Mouse (Mus musculus) heart, postnatal 0 days (tissue): Measurements from ENCODE around the gene Prmt8. TPM values are rescaled to one million over a fixed set of nuclear protein-coding genes. Genes with fewer than 3 reads are reported as not detected.
A peak's percentile ranks its signal among the peaks of the same experiment; 100 is the strongest.

Experiments used
- ATAC-seq: fragments of 200-750 bp; cut with Nextera tagmentation; 2 replicates; pipeline ENCODE4 v1.8.0; 2017; ENCODE audit warnings: low read depth, moderate number of reproducible peaks, moderate library complexity; ENCODE audit not compliant: insufficient read depth
- DNase-seq: peaks from one replicate; pipeline ENCODE4 v3.0.0-alpha.2; 2016; ENCODE audit warnings: low spot score
- H3K27ac ChIP-seq: fragments of 300-500 bp; sonication (generic); 2 replicates; pipeline ENCODE4 v1.5.1; 2014; ENCODE audit warnings: low read depth, mild to moderate bottlenecking
- H3K27me3 ChIP-seq: fragments of 300-500 bp; sonication (generic); 2 replicates; pipeline ENCODE4 v1.6.1; 2014; ENCODE audit warnings: low read length, mixed read lengths; ENCODE audit not compliant: control insufficient read depth, insufficient read depth
- H3K36me3 ChIP-seq: fragments of 300-500 bp; sonication (generic); replicated peaks from 2 replicates; pipeline ENCODE4 v1.6.1; 2014; ENCODE audit warnings: low read length, mixed read lengths; ENCODE audit not compliant: control insufficient read depth, insufficient read depth
- H3K4me1 ChIP-seq: fragments of 300-500 bp; sonication (generic); 2 replicates; pipeline ENCODE4 v1.6.1; 2014; ENCODE audit warnings: antibody characterized with exemption; ENCODE audit not compliant: control insufficient read depth, insufficient read depth
- H3K4me2 ChIP-seq: fragments of 300-500 bp; sonication (generic); 2 replicates; pipeline ENCODE4 v1.6.1; 2014; ENCODE audit warnings: low read depth, mild to moderate bottlenecking, low read length, moderate library complexity
- H3K4me3 ChIP-seq: fragments of 300-500 bp; sonication (generic); 2 replicates; pipeline ENCODE4 v1.5.1; 2014; ENCODE audit warnings: low read depth, low read length
- H3K9ac ChIP-seq: fragments of 300-500 bp; sonication (generic); replicated peaks from 2 replicates; pipeline ENCODE4 v1.6.1; 2014; ENCODE audit warnings: low read depth, low read length, mixed read lengths
- H3K9me3 ChIP-seq: fragments of 300-500 bp; sonication (generic); replicated peaks from 2 replicates; pipeline ENCODE4 v1.6.1; 2016; ENCODE audit warnings: low read length; ENCODE audit not compliant: control insufficient read depth
- CTCF ChIP-seq: IDR thresholded peaks from 2 replicates; pipeline ENCODE4 v1.5.1; 2016; ENCODE audit warnings: antibody characterized with exemption, control low read depth, low read depth
- EP300 ChIP-seq: IDR thresholded peaks from 2 replicates; pipeline ENCODE4 v1.6.1; 2016; ENCODE audit warnings: antibody characterized with exemption, low read depth
- WGBS: fragments of 180-500 bp; shearing (Covaris S2); extraction: QIAGEN DNeasy Blood & Tissue Kit; methylation state at CpG from one replicate; pipeline ENCODE4 v1.1.7; 2014; 5-methylcytosine and 5-hydroxymethylcytosine counted together
- polyA plus RNA-seq: library from polyadenylated mRNA; unstranded; fragments of >200 nt; fragmentation: Nextera tagmentation; extraction: Ambion mirVana; gene quantifications from 2 replicates; pipeline ENCODE4 v1.2.1, GENCODE M21; 2015
- total RNA-seq: library from RNA; depleted of rRNA; stranded (reverse); fragments of >200 nt; gene quantifications from 2 replicates; pipeline ENCODE4 v1.2.3, GENCODE M21; 2014; ENCODE audit warnings: low replicate concordance

The Prmt8 gene
- total and polyA plus RNA-seq, 2 experiments from 2014 or later: not detected

GRCm38 (mm10) chr6:127768621-127769274 is 524 bp downstream of the Prmt8 start:
- no peaks in the 10 kb centered on the region for H3K9me3 ChIP-seq
- H3K27me3 ChIP-seq: peaks cover 58% of the 10 kb centered on the region
- H3K4me2 ChIP-seq: peak overlapping the region; percentile 74
- no peaks in the 10 kb centered on the region for H3K36me3 ChIP-seq
- DNase-seq: no peak
- H3K4me1 ChIP-seq: no peaks in the 10 kb centered on the region
- ATAC-seq: no peak
- peak overlapping the region; percentile 44 for H3K4me3 ChIP-seq
- under 1% methylated on average over 59 of the region's 64 CpGs for WGBS
- no peak for TF ChIP-seq CTCF
- no peak overlapping the region for H3K9ac ChIP-seq
- H3K27ac ChIP-seq: no peak overlapping the region

GRCm38 (mm10) chr6:127767706-127768493 is 1.4 kb downstream of the Prmt8 start:
- 2% methylated on average over 49 of the region's 49 CpGs for WGBS

GRCm38 (mm10) chr6:127767201-127767705 is 2.0 kb downstream of the Prmt8 start:
- H3K4me1 ChIP-seq: no peaks in the 10 kb centered on the region
- H3K4me2 ChIP-seq: peak overlapping the region; percentile 74
- 1% methylated on average over 18 of the region's 18 CpGs for WGBS
- TF ChIP-seq EP300 (no peak), CTCF (no peak)
- DNase-seq (no peak), ATAC-seq (peak; percentile 16)
- peak overlapping the region; percentile 44 for H3K4me3 ChIP-seq
- H3K27me3 ChIP-seq: peaks cover 54% of the 10 kb centered on the region
- no peaks in the 10 kb centered on the region for H3K9me3 ChIP-seq
- H3K9ac ChIP-seq: no peak overlapping the region
- H3K27ac ChIP-seq: no peak overlapping the region
- no peaks in the 10 kb centered on the region for H3K36me3 ChIP-seq

More at GRCm38 (mm10) chr6:127767706-127768493, 1.4 kb downstream of the Prmt8 start:
- Histone ChIP-seq H3K9ac (no peak overlapping the region), H3K27ac (no peak overlapping the region), H3K4me3 (peak overlapping the region; percentile 44), H3K4me1 (no peaks in the 10 kb centered on the region), H3K4me2 (peak overlapping the region; percentile 74), H3K27me3 (peaks cover 56% of the 10 kb centered on the region), H3K9me3 (no peaks in the 10 kb centered on the region), H3K36me3 (no peaks in the 10 kb centered on the region)
- DNase-seq (peak; percentile 42), ATAC-seq (peak; percentile 79)
- no peak for TF ChIP-seq EP300
- no peak for TF ChIP-seq CTCF

DNA sequence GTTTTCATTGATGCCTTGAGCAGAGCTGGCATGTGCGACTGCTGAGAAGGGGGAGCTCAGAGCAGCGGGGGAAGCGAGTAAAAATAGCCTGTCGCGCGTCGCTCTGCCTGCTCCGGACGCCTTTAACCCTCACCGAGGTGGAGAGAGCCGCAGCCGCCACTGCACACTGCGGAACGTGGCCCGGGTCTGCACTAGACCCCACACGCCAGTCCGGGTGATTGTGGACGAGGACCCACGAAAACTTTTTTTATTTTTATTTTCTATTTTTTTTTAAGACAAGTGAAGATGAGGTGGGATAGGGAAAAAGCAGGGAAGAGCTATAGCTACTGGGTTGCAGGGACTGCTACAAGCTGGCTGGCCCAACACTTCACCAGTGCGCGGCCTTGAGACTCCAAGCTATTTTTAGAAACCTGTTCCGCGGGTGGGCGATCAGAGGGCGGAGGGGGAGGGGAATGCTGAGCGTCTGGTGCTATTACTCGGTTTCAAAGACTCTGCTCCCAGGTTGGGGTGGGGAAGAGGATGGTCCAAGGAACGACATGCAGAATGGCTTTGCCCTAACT is 2.6 kb downstream of the Prmt8 start:
- peak; percentile 57 for DNase-seq
- peak; percentile 75 for ATAC-seq
- peaks cover 53% of the 10 kb centered on the region for H3K27me3 ChIP-seq
- H3K4me3 ChIP-seq: peak overlapping the region; percentile 44
- TF ChIP-seq CTCF (no peak), EP300 (no peak)
- no peaks in the 10 kb centered on the region for H3K4me1 ChIP-seq
- no peaks in the 10 kb centered on the region for H3K9me3 ChIP-seq
- peak overlapping the region; percentile 74 for H3K4me2 ChIP-seq
- under 1% methylated on average over 28 of the region's 28 CpGs for WGBS
- H3K36me3 ChIP-seq: no peaks in the 10 kb centered on the region
- H3K27ac ChIP-seq: no peak overlapping the region
- H3K9ac ChIP-seq: no peak overlapping the region

- no peaks in the 10 kb centered on the region for H3K36me3 ChIP-seq
- TF ChIP-seq CTCF: no peak
- no peak for TF ChIP-seq EP300
- H3K27ac ChIP-seq: no peak overlapping the region
- H3K4me2 ChIP-seq: peak overlapping the region; percentile 74
- DNase-seq (peak; percentile 6), ATAC-seq (no peak)
- H3K9me3 ChIP-seq: no peaks in the 10 kb centered on the region
- H3K4me3 ChIP-seq: no peak overlapping the region
- H3K4me1 ChIP-seq: no peaks in the 10 kb centered on the region
- WGBS: 9% methylated on average over 9 of the region's 11 CpGs
- H3K9ac ChIP-seq: no peak overlapping the region
- peaks cover 47% of the 10 kb centered on the region for H3K27me3 ChIP-seq
Measured at GRCm38 (mm10) chr6:127766041-127766604, 3.1 kb downstream of the Prmt8 start.
